Mouse (Mus musculus): ENCODE data around the gene Kcna2. TPM values are rescaled to one million over a fixed set of nuclear protein-coding genes. Genes with fewer than 3 reads are reported as not detected.

The Kcna2 gene
- polyA plus RNA-seq (2014; fragmentation: Illumina TruSeq; extraction: RNeasy Lipid Tissue Mini Kit (QIAGEN cat#74804); ENCODE audit: low read depth, low replicate concordance): 5.3 TPM

DNA sequence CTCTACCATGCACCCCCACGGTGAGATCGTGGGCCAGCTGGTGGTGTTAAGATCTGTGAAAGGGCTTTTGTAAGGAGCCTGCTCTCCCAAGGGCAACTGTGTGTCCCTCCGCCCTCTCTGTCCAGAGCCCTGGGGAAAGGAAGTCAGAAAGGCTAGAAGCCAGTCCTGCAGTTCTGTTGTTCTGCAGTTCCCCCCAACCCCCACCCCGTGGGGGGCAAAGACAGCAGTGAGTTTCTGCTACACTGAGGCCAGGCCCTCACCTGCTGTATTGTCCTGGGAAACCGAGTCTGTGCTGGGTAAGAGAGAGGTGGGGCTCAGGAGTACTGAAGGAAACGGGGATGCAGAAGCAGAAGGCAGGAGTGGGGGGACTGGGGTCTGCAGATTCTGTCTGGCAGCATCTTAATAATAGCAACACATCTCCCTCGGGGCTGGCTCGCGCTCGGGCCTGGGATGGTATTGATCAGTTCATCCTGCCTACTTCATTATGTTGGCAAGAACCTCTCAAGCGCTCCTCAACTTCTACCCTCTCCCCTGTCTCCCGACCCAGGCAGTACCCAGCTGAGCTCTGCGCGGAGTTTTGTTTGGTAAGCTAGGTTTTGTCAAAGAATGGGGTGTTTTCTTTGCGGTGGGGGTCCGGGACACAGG, at the start of gene Kcna2:
TSS of gene Kcna2 (plus strand) at position 336 of the 645 bp plus-strand sequence.

Other genes with a start within 250 kb of the Kcna2 start
- not detected for gene Kcna3, start 65.0 kb upstream of the Kcna2 start, polyA plus RNA-seq (2014; fragmentation: Illumina TruSeq; extraction: RNeasy Lipid Tissue Mini Kit (QIAGEN cat#74804); ENCODE audit: low read depth, low replicate concordance)
- not detected for gene Kcna10, start 81.9 kb downstream of the Kcna2 start, polyA plus RNA-seq (2014; fragmentation: Illumina TruSeq; extraction: RNeasy Lipid Tissue Mini Kit (QIAGEN cat#74804); ENCODE audit: low read depth, low replicate concordance)
- gene Cym, start 120.6 kb downstream of the Kcna2 start, polyA plus RNA-seq (2014; fragmentation: Illumina TruSeq; extraction: RNeasy Lipid Tissue Mini Kit (QIAGEN cat#74804); ENCODE audit: low read depth, low replicate concordance): not detected
- gene A630076J17Rik, start 129.5 kb downstream of the Kcna2 start, polyA plus RNA-seq (2014; fragmentation: Illumina TruSeq; extraction: RNeasy Lipid Tissue Mini Kit (QIAGEN cat#74804); ENCODE audit: low read depth, low replicate concordance): not detected
- 0.13 TPM for gene Prok1, start 138.6 kb downstream of the Kcna2 start, polyA plus RNA-seq (2014; fragmentation: Illumina TruSeq; extraction: RNeasy Lipid Tissue Mini Kit (QIAGEN cat#74804); ENCODE audit: low read depth, low replicate concordance)
- gene Lamtor5, start 177.7 kb downstream of the Kcna2 start, polyA plus RNA-seq (2014; fragmentation: Illumina TruSeq; extraction: RNeasy Lipid Tissue Mini Kit (QIAGEN cat#74804); ENCODE audit: low read depth, low replicate concordance): 137 TPM
- 1.4 TPM for gene Slc16a4, start 190.1 kb downstream of the Kcna2 start, polyA plus RNA-seq (2014; fragmentation: Illumina TruSeq; extraction: RNeasy Lipid Tissue Mini Kit (QIAGEN cat#74804); ENCODE audit: low read depth, low replicate concordance)
- gene Rbm15, start 232.5 kb downstream of the Kcna2 start, polyA plus RNA-seq (2014; fragmentation: Illumina TruSeq; extraction: RNeasy Lipid Tissue Mini Kit (QIAGEN cat#74804); ENCODE audit: low read depth, low replicate concordance): 14.7 TPM